Mouse (Mus musculus): Measurements from ENCODE around the gene Gm45717. TPM values are rescaled to one million over a fixed set of nuclear protein-coding genes. Genes with fewer than 3 reads are reported as not detected.

Gene Gm45717
- polyA plus RNA-seq, 2 experiments = not detected

DNA sequence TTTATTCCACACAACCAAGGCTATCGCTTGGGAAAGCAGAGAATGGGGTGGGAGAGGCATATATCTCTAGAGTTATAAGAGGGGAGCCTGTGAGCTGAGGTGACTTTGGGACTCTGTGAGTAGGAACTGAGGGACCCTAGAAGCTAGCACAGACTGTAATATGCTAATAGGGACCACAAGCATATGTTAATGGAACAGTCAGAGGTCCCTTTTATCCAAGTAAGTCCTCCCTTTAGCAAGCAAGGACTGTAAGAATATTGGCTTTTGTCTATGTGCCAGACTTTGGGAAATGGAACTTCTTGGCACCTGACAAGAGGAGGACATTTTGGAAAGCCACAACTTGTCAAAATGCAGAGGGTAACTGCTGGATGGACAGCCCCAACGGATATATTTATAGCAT is 16.8 kb downstream of the Gm45717 start:
- Histone ChIP-seq H3K4me2 (replicated peaks; ENCODE audit: low read depth, low read length, severe bottlenecking) (no peak overlapping the region), H3K4me3 (replicated peaks; ENCODE audit: low read length) (no peak overlapping the region), H3K27ac (replicated peaks; ENCODE audit: low read depth, low read length) (no peak overlapping the region), H3K36me3 (ENCODE audit: control insufficient read depth, insufficient read depth, low read length) (no peaks in the 10 kb centered on the region), H3K27me3 (ENCODE audit: control insufficient read depth, insufficient read depth, low read length) (peaks cover 3% of the 10 kb centered on the region; the same call in 1 of the 2 replicates), H3K9ac (ENCODE audit: low read depth, low read length, severe bottlenecking) (no peak overlapping the region), H3K9me3 (ENCODE audit: control insufficient read depth, low read length) (no peaks in the 10 kb centered on the region), H3K4me1 (ENCODE audit: control insufficient read depth, insufficient read depth, low read length) (peaks cover 27% of the 10 kb centered on the region)
- ATAC-seq (ENCODE audit: low FRiP score, low read depth) (no peak), DNase-seq (ENCODE audit: low spot score) (no peak)
- 11% methylated on average over 2 of the region's 2 CpGs for WGBS
- TF ChIP-seq POLR2A (IDR thresholded peaks at IDR 0.05; ENCODE audit: borderline replicate concordance, extremely low read depth, insufficient read depth, insufficient read length) = no peak

DNA sequence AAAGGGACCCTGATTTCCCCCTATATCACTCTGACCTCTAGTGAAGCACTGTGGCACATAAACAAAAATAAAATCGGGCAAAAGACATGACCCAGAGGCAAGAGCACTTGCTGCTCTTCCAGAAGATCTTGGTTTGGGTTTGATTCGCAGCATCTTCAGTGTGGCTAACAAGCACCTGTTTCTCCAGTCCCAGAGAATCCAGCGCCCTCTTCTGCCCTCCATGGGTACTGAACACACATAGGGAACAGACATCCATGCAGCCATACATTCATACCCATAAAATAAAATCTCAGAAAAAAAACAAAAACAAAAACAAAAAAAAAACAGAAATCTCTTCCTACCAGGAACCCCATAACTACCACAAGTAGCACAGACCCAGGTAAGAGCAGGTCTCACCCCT is 17.3 kb downstream of the Gm45717 start:
- H3K4me2 ChIP-seq (replicated peaks; ENCODE audit: low read depth, low read length, severe bottlenecking) = no peak overlapping the region
- H3K36me3 ChIP-seq (ENCODE audit: control insufficient read depth, insufficient read depth, low read length) = no peaks in the 10 kb centered on the region
- no peak overlapping the region for H3K27ac ChIP-seq (replicated peaks; ENCODE audit: low read depth, low read length)
- H3K4me1 ChIP-seq (ENCODE audit: control insufficient read depth, insufficient read depth, low read length) = peaks cover 27% of the 10 kb centered on the region
- no peaks in the 10 kb centered on the region for H3K9me3 ChIP-seq (ENCODE audit: control insufficient read depth, low read length)
- TF ChIP-seq POLR2A (IDR thresholded peaks at IDR 0.05; ENCODE audit: borderline replicate concordance, extremely low read depth, insufficient read depth, insufficient read length) = no peak
- ATAC-seq (ENCODE audit: low FRiP score, low read depth) = no peak
- DNase-seq (ENCODE audit: low spot score) = no peak
- H3K9ac ChIP-seq (ENCODE audit: low read depth, low read length, severe bottlenecking) = no peak overlapping the region
- peaks cover 3% of the 10 kb centered on the region; the same call in 1 of the 2 replicates for H3K27me3 ChIP-seq (ENCODE audit: control insufficient read depth, insufficient read depth, low read length)
- H3K4me3 ChIP-seq (replicated peaks; ENCODE audit: low read length) = no peak overlapping the region
- WGBS = 49% methylated on average over 3 of the region's 3 CpGs

DNA sequence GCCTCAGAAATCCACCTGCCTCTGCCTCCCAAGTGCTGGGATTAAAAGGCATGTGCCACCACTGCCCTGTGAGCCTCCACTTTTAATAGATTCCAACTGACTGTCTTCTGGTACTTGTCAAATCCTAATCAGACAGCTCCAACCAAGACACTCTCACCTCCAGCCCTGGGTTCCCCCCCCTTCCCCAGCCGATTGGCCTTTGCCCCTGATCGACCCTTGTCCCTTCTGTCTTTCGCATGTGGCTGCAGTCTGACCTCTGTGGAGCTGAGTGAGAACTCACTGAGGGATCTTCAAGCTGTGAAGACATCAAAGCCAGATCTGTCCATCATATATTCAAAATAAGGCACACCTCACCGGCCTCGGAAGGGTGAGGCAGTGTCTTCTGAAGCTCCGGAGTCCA is 28.6 kb downstream of the Gm45717 start:
- no peak for TF ChIP-seq POLR2A (IDR thresholded peaks at IDR 0.05; ENCODE audit: borderline replicate concordance, extremely low read depth, insufficient read depth, insufficient read length)
- DNase-seq (ENCODE audit: low spot score) = no peak
- ATAC-seq (ENCODE audit: low FRiP score, low read depth) = no peak
- H3K36me3 ChIP-seq (ENCODE audit: control insufficient read depth, insufficient read depth, low read length) = no peaks in the 10 kb centered on the region
- H3K4me3 ChIP-seq (replicated peaks; ENCODE audit: low read length) = no peak overlapping the region
- peaks cover 19% of the 10 kb centered on the region for H3K27me3 ChIP-seq (ENCODE audit: control insufficient read depth, insufficient read depth, low read length)
- WGBS = 79% methylated on average over 6 of the region's 6 CpGs
- no peaks in the 10 kb centered on the region for H3K9me3 ChIP-seq (ENCODE audit: control insufficient read depth, low read length)
- no peak overlapping the region for H3K9ac ChIP-seq (ENCODE audit: low read depth, low read length, severe bottlenecking)
- no peak overlapping the region for H3K4me2 ChIP-seq (replicated peaks; ENCODE audit: low read depth, low read length, severe bottlenecking)
- no peak overlapping the region for H3K27ac ChIP-seq (replicated peaks; ENCODE audit: low read depth, low read length)
- H3K4me1 ChIP-seq (ENCODE audit: control insufficient read depth, insufficient read depth, low read length) = peaks cover 7% of the 10 kb centered on the region; the same call in 1 of the 2 replicates

DNA sequence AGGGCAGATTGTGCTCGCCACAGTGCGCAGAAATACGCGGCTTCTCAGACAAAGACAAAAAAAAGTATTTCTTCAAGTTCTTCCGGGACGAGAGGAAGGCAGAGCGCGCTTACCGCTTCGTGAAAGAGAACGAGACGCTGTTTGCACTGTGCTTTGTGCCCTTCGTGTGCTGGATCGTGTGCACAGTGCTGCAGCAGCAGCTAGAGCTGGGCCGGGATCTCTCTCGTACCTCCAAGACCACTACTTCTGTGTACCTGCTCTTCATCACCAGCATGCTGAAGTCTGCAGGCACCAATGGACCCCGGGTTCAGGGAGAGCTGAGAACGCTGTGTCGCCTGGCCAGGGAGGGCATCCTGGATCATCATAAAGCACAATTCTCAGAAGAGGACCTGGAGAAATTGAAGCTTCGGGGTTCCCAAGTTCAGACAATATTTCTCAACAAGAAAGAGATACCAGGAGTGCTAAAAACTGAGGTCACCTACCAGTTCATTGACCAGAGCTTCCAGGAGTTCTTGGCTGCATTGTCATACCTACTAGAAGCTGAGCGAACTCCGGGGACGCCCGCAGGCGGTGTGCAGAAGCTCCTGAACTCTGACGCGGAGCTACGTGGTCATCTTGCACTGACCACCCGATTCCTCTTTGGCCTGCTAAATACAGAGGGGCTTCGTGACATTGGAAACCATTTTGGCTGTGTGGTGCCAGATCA is 32.5 kb downstream of the Gm45717 start:
- peak overlapping the region; percentile 57 for H3K4me2 ChIP-seq (replicated peaks; ENCODE audit: low read depth, low read length, severe bottlenecking)
- H3K27me3 ChIP-seq (ENCODE audit: control insufficient read depth, insufficient read depth, low read length) = peaks cover 45% of the 10 kb centered on the region
- DNase-seq (ENCODE audit: low spot score) (no peak), ATAC-seq (ENCODE audit: low FRiP score, low read depth) (no peak)
- no peak for TF ChIP-seq POLR2A (IDR thresholded peaks at IDR 0.05; ENCODE audit: borderline replicate concordance, extremely low read depth, insufficient read depth, insufficient read length)
- peaks cover 7% of the 10 kb centered on the region; the same call in 1 of the 2 replicates for H3K4me1 ChIP-seq (ENCODE audit: control insufficient read depth, insufficient read depth, low read length)
- no peaks in the 10 kb centered on the region for H3K9me3 ChIP-seq (ENCODE audit: control insufficient read depth, low read length)
- 22% methylated on average over 30 of the region's 30 CpGs for WGBS
- no peaks in the 10 kb centered on the region for H3K36me3 ChIP-seq (ENCODE audit: control insufficient read depth, insufficient read depth, low read length)
- H3K4me3 ChIP-seq (replicated peaks; ENCODE audit: low read length) = peak overlapping the region; percentile 36
- H3K27ac ChIP-seq (replicated peaks; ENCODE audit: low read depth, low read length) = no peak overlapping the region
- no peak overlapping the region for H3K9ac ChIP-seq (ENCODE audit: low read depth, low read length, severe bottlenecking)

DNA sequence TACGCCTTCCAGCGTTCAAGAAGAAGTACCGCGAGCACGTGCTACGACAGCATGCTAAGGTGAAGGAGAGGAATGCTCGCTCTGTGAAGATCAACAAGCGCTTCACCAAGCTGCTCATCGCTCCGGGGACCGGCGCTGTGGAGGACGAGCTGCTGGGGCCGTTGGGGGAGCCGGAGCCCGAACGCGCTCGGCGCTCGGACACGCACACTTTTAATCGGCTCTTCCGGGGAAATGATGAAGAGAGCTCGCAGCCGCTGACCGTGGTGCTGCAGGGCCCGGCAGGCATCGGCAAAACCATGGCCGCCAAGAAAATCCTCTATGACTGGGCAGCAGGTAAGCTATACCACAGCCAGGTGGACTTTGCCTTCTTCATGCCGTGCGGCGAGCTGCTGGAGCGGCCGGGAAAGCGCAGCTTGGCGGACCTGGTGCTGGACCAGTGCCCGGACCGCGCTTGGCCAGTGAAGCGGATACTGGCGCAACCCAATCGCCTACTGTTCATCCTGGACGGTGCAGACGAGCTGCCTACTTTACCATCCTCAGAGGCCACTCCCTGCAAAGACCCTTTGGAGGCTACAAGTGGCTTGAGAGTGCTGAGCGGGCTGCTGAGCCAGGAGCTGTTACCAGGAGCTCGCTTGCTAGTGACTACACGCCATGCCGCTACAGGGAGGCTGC is 33.2 kb downstream of the Gm45717 start:
- no peak for ATAC-seq (ENCODE audit: low FRiP score, low read depth)
- H3K9ac ChIP-seq (ENCODE audit: low read depth, low read length, severe bottlenecking) = peak overlapping the region; percentile 31; the same call in 1 of the 2 replicates

More for the DNA sequence above, 33.2 kb downstream of the Gm45717 start:
- Histone ChIP-seq H3K9me3 (ENCODE audit: control insufficient read depth, low read length) (no peaks in the 10 kb centered on the region), H3K4me1 (ENCODE audit: control insufficient read depth, insufficient read depth, low read length) (peaks cover 7% of the 10 kb centered on the region; the same call in 1 of the 2 replicates), H3K4me3 (replicated peaks; ENCODE audit: low read length) (peak overlapping the region; percentile 36), H3K27ac (replicated peaks; ENCODE audit: low read depth, low read length) (no peak overlapping the region), H3K4me2 (replicated peaks; ENCODE audit: low read depth, low read length, severe bottlenecking) (peak overlapping the region; percentile 57), H3K27me3 (ENCODE audit: control insufficient read depth, insufficient read depth, low read length) (peaks cover 45% of the 10 kb centered on the region), H3K36me3 (ENCODE audit: control insufficient read depth, insufficient read depth, low read length) (no peaks in the 10 kb centered on the region)
- no peak for TF ChIP-seq POLR2A (IDR thresholded peaks at IDR 0.05; ENCODE audit: borderline replicate concordance, extremely low read depth, insufficient read depth, insufficient read length)
- no peak for DNase-seq (ENCODE audit: low spot score)
- WGBS = 1% methylated on average over 49 of the region's 49 CpGs
